Comparison of ENCODE assay signal across 9 mouse cellular contexts in the genomic region with DNA sequence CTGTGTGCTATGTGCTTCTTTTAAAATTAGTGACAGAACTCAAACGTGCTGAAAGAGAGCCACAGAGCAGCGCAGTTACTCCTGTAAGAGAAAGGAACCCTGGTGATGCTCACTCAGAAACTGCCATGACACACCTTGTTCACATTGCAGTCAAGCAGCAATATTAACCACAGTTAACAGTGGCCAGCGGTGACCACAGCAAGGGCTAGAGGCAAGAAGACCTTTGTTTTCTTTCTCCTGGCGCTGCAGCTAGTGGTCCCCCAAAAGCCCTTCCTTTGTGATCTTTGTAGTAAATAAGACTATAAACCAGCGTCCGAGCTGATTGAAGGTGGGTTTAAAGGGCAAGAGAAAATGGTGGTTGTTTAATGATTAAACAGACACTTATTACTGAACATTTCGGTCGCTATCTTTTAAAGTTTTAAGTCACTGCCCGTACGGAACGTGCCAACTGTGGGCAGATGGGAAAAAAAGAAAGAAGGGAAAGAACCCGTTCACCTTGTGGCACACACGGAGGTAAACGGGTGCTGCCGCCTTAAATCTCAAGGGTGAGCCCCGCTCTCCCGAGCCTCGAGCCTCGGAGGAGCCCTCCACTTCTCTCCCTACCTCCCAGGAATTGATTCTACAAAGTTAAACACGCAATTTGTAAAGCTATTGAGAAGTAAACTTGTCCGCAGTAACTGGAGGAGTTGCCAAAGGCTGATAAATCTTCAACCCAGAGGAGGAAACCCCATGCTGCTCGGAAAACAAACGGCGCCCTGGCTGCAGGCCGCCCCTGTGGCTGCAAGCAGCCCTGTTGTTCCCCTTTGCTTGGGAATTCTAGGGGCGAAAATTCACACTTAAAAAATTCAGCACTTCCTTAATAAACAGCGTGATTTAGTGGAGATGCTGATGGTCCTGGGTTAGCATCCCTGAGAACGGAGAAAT.
DNase-seq lines count a peak whose midpoint lies in the region; ATAC-seq and TF ChIP-seq lines count a peak whose summit lies in the region.
"Had no signal": no experiment of that assay in that cellular context is flagged by ENCODE, and none has a peak within 500 bp of the region (broad histone marks: within the 10 kb centered on the region; RNA-seq: fewer than 3 reads in every experiment).

No protein-coding gene starts in this region.

- no peaks in the 10 kb centered on the region for H3K9me3 ChIP-seq in heart, embryonic 15.5 days (replicated peaks)
- no peaks in the 10 kb centered on the region for H3K9me3 ChIP-seq in intestine, embryonic 15.5 days
- H3K9me3 ChIP-seq in limb, embryonic 14.5 days (ENCODE audit: control insufficient read depth, low read length), result no peaks in the 10 kb centered on the region
- H3K9me3 ChIP-seq in neural tube, embryonic 15.5 days (replicated peaks), result no peaks in the 10 kb centered on the region

- no peak overlapping the region for H3K9ac ChIP-seq in heart, embryonic 15.5 days
- peak overlapping the region; percentile 10; the same call in 1 of the 2 replicates for H3K9ac ChIP-seq in intestine, embryonic 15.5 days
- no peak overlapping the region for H3K9ac ChIP-seq in limb, embryonic 14.5 days (ENCODE audit: low read depth, low read length, severe bottlenecking)
- no peak overlapping the region for H3K9ac ChIP-seq in neural tube, embryonic 15.5 days (replicated peaks)

- no peak for TF ChIP-seq POLR2A in limb, embryonic 14.5 days (IDR thresholded peaks at IDR 0.05; ENCODE audit: borderline replicate concordance, extremely low read depth, insufficient read depth, insufficient read length)

- no peak for DNase-seq in heart, postnatal 36 days
- DNase-seq in limb, embryonic 14.5 days (ENCODE audit: low spot score), result no peak
- DNase-seq in layer of hippocampus, adult 18-20 months (ENCODE audit: low spot score in 2 of 2), result no peak
- no peak for DNase-seq in gastrocnemius, adult 8-10 months (ENCODE audit: low spot score in 2 of 2)
- no peak for DNase-seq in cerebellum, adult 11-12 months
- DNase-seq: heart, postnatal 10 days had no signal

- H3K4me1 ChIP-seq in heart, embryonic 15.5 days (replicated peaks), result peaks cover 10% of the 10 kb centered on the region
- H3K4me1 ChIP-seq in intestine, embryonic 15.5 days (replicated peaks), result peaks cover 46% of the 10 kb centered on the region
- peaks cover 53% of the 10 kb centered on the region for H3K4me1 ChIP-seq in limb, embryonic 14.5 days (ENCODE audit: control insufficient read depth, insufficient read depth, low read length)
- H3K4me1 ChIP-seq in neural tube, embryonic 15.5 days, result peaks cover 41% of the 10 kb centered on the region

- WGBS in heart, embryonic 15.5 days, result 63% methylated on average over 28 of the region's 28 CpGs
- WGBS in intestine, embryonic 15.5 days, result 13% methylated on average over 28 of the region's 28 CpGs
- 31% methylated on average over 28 of the region's 28 CpGs for WGBS in limb, embryonic 14.5 days
- WGBS in neural tube, embryonic 15.5 days, result 6% methylated on average over 28 of the region's 28 CpGs

- H3K4me2 ChIP-seq in heart, embryonic 15.5 days, result 0 out of 2 replicates have a peak overlapping the region, but pooled peaks have one; percentile 6
- H3K4me2 ChIP-seq in intestine, embryonic 15.5 days (replicated peaks), result peak overlapping the region; percentile 57
- peak overlapping the region; percentile 22; the same call in 1 of the 2 replicates for H3K4me2 ChIP-seq in limb, embryonic 14.5 days (replicated peaks; ENCODE audit: low read depth, low read length, severe bottlenecking)
- H3K4me2 ChIP-seq in neural tube, embryonic 15.5 days, result peak overlapping the region; percentile 48

- no peak overlapping the region for H3K4me3 ChIP-seq in heart, embryonic 15.5 days
- H3K4me3 ChIP-seq in intestine, embryonic 15.5 days (replicated peaks), result peak overlapping the region; percentile 16; the same call in 1 of the 2 replicates
- H3K4me3 ChIP-seq in limb, embryonic 14.5 days (replicated peaks; ENCODE audit: low read length), result no peak overlapping the region
- H3K4me3 ChIP-seq in neural tube, embryonic 15.5 days (replicated peaks), result peak overlapping the region; percentile 20

- H3K27ac ChIP-seq in heart, embryonic 15.5 days, result no peak overlapping the region
- peak overlapping the region; percentile 90 for H3K27ac ChIP-seq in intestine, embryonic 15.5 days
- 0 out of 2 replicates have a peak overlapping the region, but pooled peaks have one; percentile 20 for H3K27ac ChIP-seq in limb, embryonic 14.5 days (replicated peaks; ENCODE audit: low read depth, low read length)
- no peak overlapping the region; the same call in 1 of the 2 replicates for H3K27ac ChIP-seq in neural tube, embryonic 15.5 days (replicated peaks)

- H3K36me3 ChIP-seq in heart, embryonic 15.5 days, result no peaks in the 10 kb centered on the region
- no peaks in the 10 kb centered on the region for H3K36me3 ChIP-seq in intestine, embryonic 15.5 days
- H3K36me3 ChIP-seq in limb, embryonic 14.5 days (ENCODE audit: control insufficient read depth, insufficient read depth, low read length), result no peaks in the 10 kb centered on the region; the same call in 1 of the 2 replicates
- H3K36me3 ChIP-seq in neural tube, embryonic 15.5 days, result no peaks in the 10 kb centered on the region

- no peaks in the 10 kb centered on the region for H3K27me3 ChIP-seq in heart, embryonic 15.5 days
- no peaks in the 10 kb centered on the region for H3K27me3 ChIP-seq in intestine, embryonic 15.5 days (replicated peaks)
- H3K27me3 ChIP-seq in limb, embryonic 14.5 days (ENCODE audit: control insufficient read depth, insufficient read depth, low read length), result no peaks in the 10 kb centered on the region
- H3K27me3 ChIP-seq in neural tube, embryonic 15.5 days (replicated peaks), result peaks cover 12% of the 10 kb centered on the region

- no peak for ATAC-seq in heart, embryonic 15.5 days (replicated peaks; ENCODE audit: insufficient number of reproducible peaks, insufficient read depth, low FRiP score, low read depth)
- ATAC-seq in intestine, embryonic 15.5 days, result peak; percentile 71
- ATAC-seq in limb, embryonic 14.5 days (ENCODE audit: low FRiP score, low read depth), result no peak
- 0 out of 2 replicates have a peak, but pooled peaks have one; percentile 24 for ATAC-seq in neural tube, embryonic 15.5 days (ENCODE audit: low FRiP score)

- intact Hi-C loops in heart, postnatal 36 days (cut with DNase I), result no loop called here

Comparison
In these comparisons a context has a peak if more than half of its experiments do, and no peak if none do; other contexts are left out.
1. ATAC-seq: peak in intestine, embryonic 15.5 days (single experiment) and neural tube, embryonic 15.5 days (single experiment); none in heart, embryonic 15.5 days (single experiment) and limb, embryonic 14.5 days (single experiment).
2. H3K27ac ChIP-seq: peak in intestine, embryonic 15.5 days (single experiment) and limb, embryonic 14.5 days (single experiment); none in heart, embryonic 15.5 days (single experiment) and neural tube, embryonic 15.5 days (single experiment).
3. H3K4me2 ChIP-seq: peak in every context shown above with its lines; median percentile 57 in intestine, embryonic 15.5 days; 48 in neural tube, embryonic 15.5 days; 22 in limb, embryonic 14.5 days; 6 in heart, embryonic 15.5 days.
4. H3K4me3 ChIP-seq: peak in intestine, embryonic 15.5 days (single experiment) and neural tube, embryonic 15.5 days (single experiment); none in heart, embryonic 15.5 days (single experiment) and limb, embryonic 14.5 days (single experiment).